Mouse (Mus musculus) forebrain, embryonic 15.5 days (tissue): ENCODE data around the gene Cmtr1. TPM values are rescaled to one million over a fixed set of nuclear protein-coding genes. Genes with fewer than 3 reads are reported as not detected.
A peak's percentile ranks its signal among the peaks of the same experiment; 100 is the strongest.

Experiments used
- ATAC-seq: fragments of 200-750 bp; cut with Nextera tagmentation; replicated peaks from 2 replicates; pipeline ENCODE4 v1.8.0; 2017; ENCODE audit warnings: mild to moderate bottlenecking, moderate TSS enrichment, moderate library complexity
- H3K27ac ChIP-seq: fragments of 300-500 bp; sonication (generic); replicated peaks from 2 replicates; pipeline ENCODE4 v1.5.1; 2015; ENCODE audit warnings: mild to moderate bottlenecking, inconsistent platforms
- H3K27me3 ChIP-seq: fragments of 300-500 bp; sonication (generic); 2 replicates; pipeline ENCODE4 v1.6.1; 2015; ENCODE audit warnings: inconsistent platforms
- H3K36me3 ChIP-seq: fragments of 300-500 bp; sonication (generic); 2 replicates; pipeline ENCODE4 v1.6.1; 2015; ENCODE audit warnings: mild to moderate bottlenecking, inconsistent platforms
- H3K4me1 ChIP-seq: fragments of 300-500 bp; sonication (generic); 2 replicates; pipeline ENCODE4 v1.6.1; 2015; ENCODE audit warnings: inconsistent platforms
- H3K4me2 ChIP-seq: fragments of 300-500 bp; sonication (generic); replicated peaks from 2 replicates; pipeline ENCODE4 v1.6.1; 2015; ENCODE audit warnings: mild to moderate bottlenecking, inconsistent platforms
- H3K4me3 ChIP-seq: fragments of 300-500 bp; sonication (generic); 2 replicates; pipeline ENCODE4 v1.5.1; 2015; ENCODE audit warnings: mild to moderate bottlenecking, inconsistent platforms
- H3K9ac ChIP-seq: fragments of 300-500 bp; sonication (generic); replicated peaks from 2 replicates; pipeline ENCODE4 v1.6.1; 2015; ENCODE audit warnings: mild to moderate bottlenecking, inconsistent platforms
- H3K9me3 ChIP-seq: fragments of 300-500 bp; sonication (generic); 2 replicates; pipeline ENCODE4 v1.6.1; 2016; ENCODE audit warnings: inconsistent platforms
- WGBS: fragments of 180-500 bp; shearing (Covaris S2); methylation state at CpG from one replicate; pipeline ENCODE4 v1.1.7; 2015; ENCODE audit warnings: mixed read lengths; 5-methylcytosine and 5-hydroxymethylcytosine counted together
- polyA plus RNA-seq: library from polyadenylated mRNA; unstranded; fragments of >200 nt; fragmentation: Nextera tagmentation; extraction: Ambion mirVana; gene quantifications from 2 replicates; pipeline ENCODE4 v1.2.1, GENCODE M21; 2015

The Cmtr1 gene
- polyA plus RNA-seq, 1 experiment from 2014 or later: 144 TPM

- Histone ChIP-seq H3K9me3 (no peaks in the 10 kb centered on the region), H3K36me3 (peaks cover 86% of the 10 kb centered on the region), H3K27me3 (no peaks in the 10 kb centered on the region), H3K9ac (no peak overlapping the region), H3K27ac (no peak overlapping the region), H3K4me1 (peaks cover 4% of the 10 kb centered on the region; the same call in 1 of the 2 replicates), H3K4me2 (no peak overlapping the region), H3K4me3 (no peak overlapping the region)
- no peak for ATAC-seq
- whole genome bisulfite sequencing: 72% methylated on average over 5 of the region's 5 CpGs
These were observed 24.3 kb upstream of the Cmtr1 start for GRCm38 (mm10) chr17:29636118-29636517.

- Histone ChIP-seq H3K27me3 (no peaks in the 10 kb centered on the region), H3K4me2 (no peak overlapping the region), H3K36me3 (peaks cover 87% of the 10 kb centered on the region), H3K4me3 (no peak overlapping the region), H3K4me1 (peaks cover 4% of the 10 kb centered on the region; the same call in 1 of the 2 replicates), H3K9ac (no peak overlapping the region), H3K27ac (no peak overlapping the region), H3K9me3 (no peaks in the 10 kb centered on the region)
- 0 out of 2 replicates have a peak, but pooled peaks have one; percentile 23 for ATAC-seq
- 82% methylated on average over 4 of the region's 4 CpGs for WGBS
These were observed 23.0 kb upstream of the Cmtr1 start for GRCm38 (mm10) chr17:29637377-29637776.

- peaks cover 84% of the 10 kb centered on the region for H3K36me3 ChIP-seq
- H3K4me2 ChIP-seq: no peak overlapping the region
- no peak overlapping the region for H3K4me3 ChIP-seq
- peaks cover 4% of the 10 kb centered on the region; the same call in 1 of the 2 replicates for H3K4me1 ChIP-seq
- no peaks in the 10 kb centered on the region for H3K9me3 ChIP-seq
- H3K27ac ChIP-seq: no peak overlapping the region
- H3K27me3 ChIP-seq: no peaks in the 10 kb centered on the region
- 80% methylated on average over 8 of the region's 8 CpGs for WGBS
- H3K9ac ChIP-seq: no peak overlapping the region
- no peak for ATAC-seq
These were observed 22.5 kb upstream of the Cmtr1 start for GRCm38 (mm10) chr17:29637895-29638294.

- H3K4me2 ChIP-seq: no peak overlapping the region
- no peaks in the 10 kb centered on the region for H3K27me3 ChIP-seq
- H3K27ac ChIP-seq: no peak overlapping the region
- ATAC-seq: no peak
- peaks cover 58% of the 10 kb centered on the region for H3K36me3 ChIP-seq
- H3K9ac ChIP-seq: no peak overlapping the region
- H3K4me3 ChIP-seq: no peak overlapping the region
- peaks cover 9% of the 10 kb centered on the region; the same call in 1 of the 2 replicates for H3K4me1 ChIP-seq
- 95% methylated on average over 11 of the region's 11 CpGs for WGBS
- H3K9me3 ChIP-seq: no peaks in the 10 kb centered on the region
These were observed 19.4 kb upstream of the Cmtr1 start for GRCm38 (mm10) chr17:29640971-29641370.

- H3K4me2 ChIP-seq: no peak overlapping the region
- H3K27me3 ChIP-seq: no peaks in the 10 kb centered on the region
- no peaks in the 10 kb centered on the region for H3K9me3 ChIP-seq
- H3K27ac ChIP-seq: no peak overlapping the region
- H3K36me3 ChIP-seq: peaks cover 46% of the 10 kb centered on the region
- 74% methylated on average over 3 of the region's 3 CpGs for WGBS
- no peak overlapping the region for H3K4me3 ChIP-seq
- peaks cover 5% of the 10 kb centered on the region; the same call in 1 of the 2 replicates for H3K4me1 ChIP-seq
- no peak for ATAC-seq
- H3K9ac ChIP-seq: no peak overlapping the region
These were observed 18.2 kb upstream of the Cmtr1 start for GRCm38 (mm10) chr17:29642219-29642618.

GRCm38 (mm10) chr17:29658249-29658648 is 2.1 kb upstream of the Cmtr1 start:
- Histone ChIP-seq H3K4me3 (no peak overlapping the region), H3K4me2 (no peak overlapping the region), H3K9me3 (no peaks in the 10 kb centered on the region), H3K36me3 (peaks cover 4% of the 10 kb centered on the region; the same call in 1 of the 2 replicates), H3K4me1 (peaks cover 15% of the 10 kb centered on the region), H3K27ac (no peak overlapping the region), H3K27me3 (no peaks in the 10 kb centered on the region), H3K9ac (no peak overlapping the region)
- WGBS: 83% methylated on average over 2 of the region's 2 CpGs
- no peak for ATAC-seq

GRCm38 (mm10) chr17:29660762-29661391 is 482 bp downstream of the Cmtr1 start:
- Histone ChIP-seq H3K36me3 (peaks cover 5% of the 10 kb centered on the region; the same call in 1 of the 2 replicates), H3K27ac (peak overlapping the region; percentile 87), H3K9ac (peak overlapping the region; percentile 94), H3K4me1 (peaks cover 15% of the 10 kb centered on the region), H3K4me2 (peak overlapping the region; percentile 75), H3K27me3 (no peaks in the 10 kb centered on the region), H3K4me3 (peak overlapping the region; percentile 75), H3K9me3 (no peaks in the 10 kb centered on the region)
- WGBS: under 1% methylated on average over 41 of the region's 41 CpGs
- ATAC-seq: no peak; the same call in 1 of the 2 replicates

- Histone ChIP-seq H3K36me3 (peaks cover 12% of the 10 kb centered on the region; the same call in 1 of the 2 replicates), H3K4me3 (no peak overlapping the region), H3K9me3 (no peaks in the 10 kb centered on the region), H3K9ac (no peak overlapping the region), H3K27me3 (no peaks in the 10 kb centered on the region), H3K4me1 (peaks cover 15% of the 10 kb centered on the region), H3K4me2 (no peak overlapping the region), H3K27ac (no peak overlapping the region)
- WGBS: 91% methylated on average over 6 of the region's 6 CpGs
- no peak for ATAC-seq
These were observed 1.8 kb downstream of the Cmtr1 start for GRCm38 (mm10) chr17:29662145-29662544.

- peak; percentile 81 for ATAC-seq
These were observed 7.9 kb downstream of the Cmtr1 start for GRCm38 (mm10) chr17:29668051-29668986.

GRCm38 (mm10) chr17:29669030-29669429 is 8.6 kb downstream of the Cmtr1 start:
- no peak overlapping the region for H3K9ac ChIP-seq
- no peaks in the 10 kb centered on the region for H3K27me3 ChIP-seq
- ATAC-seq: no peak
- H3K4me3 ChIP-seq: no peak overlapping the region
- H3K4me2 ChIP-seq: no peak overlapping the region
- 88% methylated on average over 4 of the region's 4 CpGs for WGBS
- no peaks in the 10 kb centered on the region for H3K9me3 ChIP-seq
- H3K4me1 ChIP-seq: peaks cover 19% of the 10 kb centered on the region
- H3K27ac ChIP-seq: peak overlapping the region; percentile 86
- H3K36me3 ChIP-seq: peaks cover 23% of the 10 kb centered on the region

More at GRCm38 (mm10) chr17:29668051-29668986, 7.9 kb downstream of the Cmtr1 start:
- Histone ChIP-seq H3K9ac (no peak overlapping the region), H3K9me3 (no peaks in the 10 kb centered on the region), H3K36me3 (peaks cover 18% of the 10 kb centered on the region), H3K4me2 (no peak overlapping the region), H3K4me1 (peaks cover 19% of the 10 kb centered on the region), H3K27ac (peak overlapping the region; percentile 86), H3K27me3 (no peaks in the 10 kb centered on the region), H3K4me3 (no peak overlapping the region)
- 72% methylated on average over 10 of the region's 10 CpGs for WGBS

GRCm38 (mm10) chr17:29669936-29670335 is 9.5 kb downstream of the Cmtr1 start:
- Histone ChIP-seq H3K9me3 (no peaks in the 10 kb centered on the region), H3K36me3 (peaks cover 30% of the 10 kb centered on the region), H3K4me3 (no peak overlapping the region), H3K4me1 (peaks cover 19% of the 10 kb centered on the region), H3K9ac (no peak overlapping the region), H3K27ac (no peak overlapping the region), H3K4me2 (no peak overlapping the region), H3K27me3 (no peaks in the 10 kb centered on the region)
- ATAC-seq: no peak

- WGBS: 81% methylated on average over 2 of the region's 2 CpGs
- Histone ChIP-seq H3K4me3 (no peak overlapping the region), H3K4me1 (peaks cover 19% of the 10 kb centered on the region), H3K9me3 (no peaks in the 10 kb centered on the region), H3K9ac (no peak overlapping the region), H3K4me2 (no peak overlapping the region), H3K27me3 (no peaks in the 10 kb centered on the region), H3K36me3 (peaks cover 40% of the 10 kb centered on the region), H3K27ac (no peak overlapping the region)
- ATAC-seq: no peak
These were observed 10.6 kb downstream of the Cmtr1 start for GRCm38 (mm10) chr17:29671021-29671420.
